Mouse (Mus musculus): ENCODE results near the gene Gm49387. TPM values are rescaled to one million over a fixed set of nuclear protein-coding genes. Genes with fewer than 3 reads are reported as not detected.

Gm49387 gene
- total RNA-seq, 1 experiment from 2014 or later, result 3.0 TPM

- peak; percentile 77 for DNase-seq
Measured at GRCm38 (mm10) chr14:31662555-31663211, 22.0 kb upstream of the Gm49387 start.

DNA sequence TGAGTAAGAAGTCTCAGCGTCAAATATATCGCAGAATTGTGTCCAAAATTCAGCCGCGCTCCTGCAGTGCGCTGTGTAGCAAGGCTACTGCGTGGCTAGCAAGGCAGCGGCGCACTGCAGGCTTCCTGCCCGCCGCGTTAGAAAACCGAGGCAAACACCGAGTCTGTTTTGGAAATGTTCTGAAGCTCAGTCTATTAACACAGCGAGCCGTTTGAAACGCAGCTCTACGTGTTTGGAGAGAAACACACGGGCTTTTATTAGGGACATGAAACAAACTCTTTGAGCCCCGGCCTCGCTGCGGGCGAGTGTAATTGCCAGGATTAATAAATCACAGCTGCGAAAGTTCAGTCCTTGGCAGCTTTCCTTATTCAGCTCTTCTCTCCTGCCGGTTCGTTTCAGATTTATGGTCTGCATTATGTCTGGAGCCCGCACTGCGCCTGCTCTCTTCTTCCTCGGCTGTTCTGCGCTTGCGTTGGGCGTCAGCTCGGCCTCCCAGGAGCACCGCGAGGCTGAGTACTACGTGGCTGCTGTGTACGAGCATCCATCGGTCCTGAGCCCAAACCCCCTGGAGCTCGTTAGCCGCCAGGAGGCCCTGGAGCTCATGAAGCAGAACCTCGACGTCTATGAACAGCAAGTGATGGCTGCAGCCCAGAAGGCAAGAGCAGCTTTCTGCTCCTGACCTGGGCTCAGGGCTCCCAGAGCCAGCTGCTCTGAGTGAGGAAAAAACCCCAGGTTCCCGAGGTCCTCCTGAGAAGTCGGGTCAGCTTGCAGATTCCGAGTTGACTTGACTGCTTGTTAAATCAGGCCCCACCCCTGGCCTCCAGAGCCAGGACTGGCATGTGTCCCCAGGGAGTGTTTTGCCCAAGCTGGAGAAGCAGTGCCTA, 21.2 kb upstream of the Gm49387 start:
- peak; percentile 90 for DNase-seq

DNA sequence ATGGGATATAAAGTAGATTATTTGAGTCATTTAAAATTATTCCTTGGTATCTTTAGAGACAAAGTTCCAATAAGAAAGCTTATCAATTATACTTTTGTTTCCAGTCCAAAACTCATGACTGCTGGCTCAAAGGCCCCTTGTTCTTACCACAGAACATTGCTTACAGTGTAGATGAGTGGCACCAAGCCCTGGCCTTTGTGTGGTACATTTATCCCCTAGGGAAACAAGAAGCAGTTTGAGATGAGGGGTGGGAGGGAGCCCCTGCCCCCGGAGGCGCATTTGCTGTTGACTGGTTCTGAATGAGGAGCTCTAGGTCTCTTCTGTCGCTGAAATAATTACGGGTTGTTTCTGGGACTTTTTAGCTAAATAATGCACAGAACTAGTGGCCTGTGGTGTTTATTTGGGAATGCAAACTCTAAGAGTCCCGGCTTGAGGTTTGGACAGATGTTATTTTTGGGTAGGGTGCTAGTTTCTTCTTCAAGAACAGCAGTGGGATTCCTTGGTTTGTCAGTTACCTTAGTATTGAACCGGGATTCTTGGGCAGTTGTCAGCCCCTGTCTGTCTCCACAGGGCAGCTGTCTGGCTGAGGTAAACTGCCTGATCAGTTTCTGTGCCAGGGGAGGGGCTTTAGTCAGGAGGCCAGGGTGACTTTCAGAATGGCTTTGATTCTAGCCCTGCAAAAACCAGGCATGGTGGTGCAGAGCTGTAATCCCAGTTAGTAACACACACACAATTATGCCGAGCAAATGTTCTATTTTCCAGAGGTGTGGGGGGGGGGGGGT, 19.8 kb upstream of the Gm49387 start:
- no peak for DNase-seq

GRCm38 (mm10) chr14:31659501-31660181, 19.0 kb upstream of the Gm49387 start:
- DNase-seq, result peak; percentile 80

GRCm38 (mm10) chr14:31658126-31658680, 17.5 kb upstream of the Gm49387 start:
- no peak for DNase-seq

DNA sequence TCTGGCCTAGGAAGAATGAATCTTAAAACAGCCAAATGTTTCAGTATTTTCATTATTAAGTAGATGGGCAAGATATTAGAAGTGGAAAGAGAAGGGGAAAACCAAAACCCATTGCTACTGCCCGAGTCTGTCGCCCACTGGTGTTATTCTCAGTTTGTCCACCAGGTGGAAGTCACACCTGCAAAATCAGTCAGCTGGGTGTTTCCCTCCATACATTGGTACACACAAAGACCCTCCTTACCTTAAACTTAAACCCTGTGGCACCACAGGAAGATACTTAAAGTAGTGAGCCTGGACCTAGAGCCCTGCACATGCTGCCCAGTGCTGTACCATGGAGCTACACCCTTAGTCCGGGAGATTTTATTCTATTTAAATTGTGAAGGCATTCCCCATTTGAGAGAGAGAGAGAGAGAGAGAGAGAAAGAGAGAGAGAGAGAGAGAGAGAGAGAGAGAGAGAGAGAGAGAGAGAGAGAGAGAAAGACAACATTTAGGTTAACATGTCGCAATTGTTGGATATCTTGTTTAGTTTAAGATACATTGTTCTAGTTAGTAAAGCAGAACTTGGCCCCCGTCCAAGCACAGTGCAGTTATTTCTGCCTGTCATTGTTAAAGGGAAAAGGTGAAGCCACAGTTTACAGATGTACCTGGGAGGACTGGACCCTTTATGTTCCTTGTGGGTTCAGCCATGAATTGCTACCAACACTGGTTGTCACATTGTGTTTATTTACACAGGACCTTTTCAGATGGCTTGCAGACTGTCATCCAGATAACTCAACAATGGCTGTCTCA, 16.4 kb upstream of the Gm49387 start:
- peak; percentile 76 for DNase-seq

DNA sequence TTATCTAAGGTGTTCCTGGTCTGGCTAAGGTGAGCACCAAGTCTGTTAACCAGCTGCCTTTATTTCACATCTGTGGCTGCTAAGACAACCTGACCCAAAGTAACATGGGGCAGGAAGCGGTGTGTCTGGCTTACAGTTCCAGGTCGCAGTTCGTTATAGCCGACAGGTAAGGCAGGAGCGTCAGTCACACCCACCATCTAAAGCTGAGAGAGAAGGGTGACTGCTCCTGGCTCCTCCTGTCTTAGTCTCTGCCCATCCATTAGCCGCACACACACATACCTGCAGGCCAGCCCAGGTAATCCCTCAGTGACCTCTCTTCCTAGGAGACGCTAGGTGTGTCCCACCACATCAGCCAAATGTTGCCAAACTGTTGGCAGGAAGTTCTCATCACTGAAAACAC, 15.7 kb upstream of the Gm49387 start:
- no peak for DNase-seq

DNA sequence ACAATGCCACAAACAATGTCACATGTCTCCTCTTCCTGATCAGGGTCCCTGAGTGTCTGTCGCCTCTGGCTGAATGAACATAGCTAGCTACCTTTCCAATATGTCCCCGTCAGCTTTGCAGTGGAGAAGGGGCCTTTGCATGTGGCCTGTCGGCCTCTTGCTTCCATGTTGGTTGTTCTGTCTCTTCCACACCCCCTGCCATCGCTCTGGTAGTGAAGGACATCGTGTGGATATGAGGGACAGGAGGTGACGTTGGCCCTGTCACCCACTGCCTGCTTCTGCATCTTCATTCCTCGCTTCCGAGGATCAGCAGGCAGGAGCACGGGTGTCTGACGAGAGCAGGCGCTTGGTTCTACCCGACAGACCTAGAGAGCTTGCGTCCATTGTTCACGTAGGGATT, 14.7 kb upstream of the Gm49387 start:
- no peak for DNase-seq

GRCm38 (mm10) chr14:31654816-31655215, 14.1 kb upstream of the Gm49387 start:
- peak; percentile 6 for DNase-seq

DNA sequence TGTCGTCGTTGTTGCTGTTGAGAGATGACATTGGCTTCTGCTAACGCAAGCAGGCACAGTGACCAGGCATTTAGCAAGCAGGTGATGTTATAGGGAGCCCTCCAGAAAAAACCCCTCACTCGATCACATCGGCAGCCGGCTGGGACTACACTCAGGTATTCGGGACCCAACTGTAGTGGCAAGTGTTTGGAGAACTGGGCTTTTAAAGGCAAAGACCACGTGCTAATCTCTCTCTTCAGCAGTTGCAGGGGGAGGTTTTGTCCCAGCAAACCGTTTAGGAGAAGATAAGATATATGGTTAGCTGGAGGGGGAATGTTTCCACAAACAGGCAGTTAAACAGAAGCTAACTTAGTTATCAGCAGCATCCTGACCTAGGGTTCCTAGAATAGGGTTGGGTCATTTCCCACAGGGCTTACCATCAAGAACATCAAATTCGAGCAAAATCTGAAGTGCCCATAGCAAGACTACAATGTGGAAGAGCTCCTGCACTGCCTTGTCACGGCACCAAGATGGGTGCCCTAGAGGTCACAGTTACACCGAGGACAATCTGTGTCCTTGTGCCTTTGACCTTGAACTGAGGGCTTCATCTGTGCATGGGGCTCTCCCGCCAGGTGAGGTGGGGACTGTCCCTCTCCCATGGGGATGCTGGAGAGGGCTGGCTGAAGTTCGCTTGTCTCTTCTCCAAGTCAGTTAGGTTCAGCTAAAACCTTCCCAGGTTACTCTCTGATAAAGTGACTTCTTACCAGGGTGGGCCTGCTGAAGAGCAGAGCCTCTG, 12.6 kb upstream of the Gm49387 start:
- no peak for DNase-seq

GRCm38 (mm10) chr14:31652624-31653023, 11.9 kb upstream of the Gm49387 start:
- DNase-seq, result no peak

GRCm38 (mm10) chr14:31652106-31652505, 11.4 kb upstream of the Gm49387 start:
- DNase-seq, result no peak

DNA sequence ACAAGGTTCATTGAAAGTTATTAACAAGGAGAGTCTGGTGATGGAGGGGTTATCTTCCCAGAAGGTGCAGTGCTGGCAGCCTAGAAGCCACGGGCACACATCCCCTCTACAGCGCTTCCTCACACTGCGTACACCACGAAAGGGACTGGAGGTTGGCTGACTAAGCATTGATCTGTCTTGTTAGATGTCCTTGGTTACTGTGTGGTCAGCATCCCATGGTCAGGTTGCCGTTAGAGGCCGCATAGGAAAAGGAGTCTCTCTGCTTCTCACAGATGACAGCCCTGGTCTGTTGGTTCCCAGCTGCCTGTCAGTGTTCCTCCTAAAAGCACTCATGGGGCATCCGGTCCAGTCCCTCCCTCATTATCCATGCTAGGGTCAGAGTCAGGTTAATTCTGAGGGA, 10.5 kb upstream of the Gm49387 start:
- DNase-seq, result peak; percentile 30

- DNase-seq, result peak; percentile 17
Measured at GRCm38 (mm10) chr14:31650347-31650746, 9.7 kb upstream of the Gm49387 start.

- peak; percentile 7 for DNase-seq
Measured at GRCm38 (mm10) chr14:31647991-31648390, 7.3 kb upstream of the Gm49387 start.

DNA sequence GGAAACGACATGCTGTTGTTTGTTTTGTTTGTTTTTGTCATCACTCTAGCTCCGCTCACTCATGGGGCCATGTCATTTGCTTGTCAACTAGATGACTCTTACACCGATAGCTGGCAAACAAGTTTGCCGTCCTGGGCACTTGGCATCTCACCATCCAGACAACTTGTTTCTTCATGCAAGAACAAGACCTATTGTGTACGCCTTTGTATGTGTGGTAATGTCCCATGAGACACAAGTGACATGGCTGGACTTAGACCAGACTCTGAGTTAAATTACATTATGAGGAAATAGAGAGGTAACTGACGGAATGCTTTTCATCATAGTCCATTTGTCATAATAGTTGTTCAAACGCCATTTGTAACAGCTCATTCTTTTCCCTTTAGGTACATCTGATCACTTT, 5.2 kb upstream of the Gm49387 start:
- DNase-seq, result peak; percentile 39

- DNase-seq, result peak; percentile 27
Measured at GRCm38 (mm10) chr14:31644931-31645547, 4.4 kb upstream of the Gm49387 start.

GRCm38 (mm10) chr14:31644183-31644830, 3.6 kb upstream of the Gm49387 start:
- peak; percentile 85 for DNase-seq

DNA sequence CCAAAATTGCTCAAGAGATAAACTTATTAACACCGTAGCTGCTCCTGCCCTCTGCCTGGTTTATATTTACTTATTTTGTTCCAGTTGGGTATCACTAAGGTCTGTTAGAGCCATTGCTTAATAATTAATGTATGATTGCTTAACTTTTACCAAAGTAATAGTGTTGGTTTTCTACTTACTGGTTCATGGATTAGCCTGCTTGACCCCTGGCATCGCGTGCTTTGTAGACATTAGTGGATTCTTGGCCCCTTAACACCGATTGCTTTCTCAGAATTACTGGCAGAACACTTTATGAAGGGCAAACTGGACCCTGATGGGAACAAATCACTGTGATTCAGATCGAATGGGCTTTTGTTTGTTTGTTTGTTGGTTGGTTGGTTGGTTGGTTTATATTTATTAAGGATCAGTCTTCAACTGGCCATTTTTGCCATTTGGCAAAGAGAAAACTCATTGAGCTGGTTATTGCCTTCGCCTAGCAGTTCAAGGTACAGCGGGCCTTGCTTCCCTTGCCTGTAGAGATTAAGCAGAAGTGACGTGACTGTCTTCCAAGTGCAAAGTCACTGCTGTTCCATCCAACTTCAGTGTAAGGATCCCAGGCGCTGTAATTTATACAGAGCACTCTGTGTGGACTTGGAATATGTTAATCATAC, 953 bp upstream of the Gm49387 start:
- DNase-seq, result peak; percentile 7

Data from adrenal gland, postnatal 14 days (tissue).